Mouse (Mus musculus): ENCODE measurements around the gene Fam155a. TPM values are rescaled to one million over a fixed set of nuclear protein-coding genes. Genes with fewer than 3 reads are reported as not detected.

Fam155a gene
- polyA plus RNA-seq, 1 experiment from 2014 or later = 28.8 TPM

- H3K4me1 ChIP-seq = peaks cover 17% of the 10 kb centered on the region
- H3K9ac ChIP-seq (replicated peaks) = no peak overlapping the region
- WGBS = 41% methylated on average over 6 of the region's 6 CpGs
- H3K4me3 ChIP-seq (replicated peaks) = no peak overlapping the region
- 0 out of 2 replicates have a peak overlapping the region, but pooled peaks have one; percentile 5 for H3K4me2 ChIP-seq
- no peaks in the 10 kb centered on the region for H3K9me3 ChIP-seq (replicated peaks)
- 0 out of 2 replicates have a peak, but pooled peaks have one; percentile 30 for ATAC-seq (ENCODE audit: low FRiP score)
- H3K27me3 ChIP-seq (replicated peaks) = no peaks in the 10 kb centered on the region
- peak overlapping the region; percentile 38; the same call in 1 of the 2 replicates for H3K27ac ChIP-seq (replicated peaks)
- no peaks in the 10 kb centered on the region for H3K36me3 ChIP-seq
These were observed 223.9 kb downstream of the Fam155a start for GRCm38 (mm10) chr8:9546919-9547557.

GRCm38 (mm10) chr8:9546429-9546828 is 224.5 kb downstream of the Fam155a start:
- H3K27ac ChIP-seq (replicated peaks) = 0 out of 2 replicates have a peak overlapping the region, but pooled peaks have one; percentile 38
- H3K9ac ChIP-seq (replicated peaks) = no peak overlapping the region
- H3K27me3 ChIP-seq (replicated peaks) = no peaks in the 10 kb centered on the region
- no peak overlapping the region for H3K4me3 ChIP-seq (replicated peaks)
- ATAC-seq (ENCODE audit: low FRiP score) = no peak
- no peak overlapping the region for H3K4me2 ChIP-seq
- 74% methylated on average over 6 of the region's 6 CpGs for WGBS
- no peaks in the 10 kb centered on the region for H3K36me3 ChIP-seq
- no peaks in the 10 kb centered on the region for H3K9me3 ChIP-seq (replicated peaks)
- peaks cover 17% of the 10 kb centered on the region for H3K4me1 ChIP-seq

GRCm38 (mm10) chr8:9545665-9546064 is 225.3 kb downstream of the Fam155a start:
- Histone ChIP-seq H3K9me3 (replicated peaks) (no peaks in the 10 kb centered on the region), H3K4me3 (replicated peaks) (no peak overlapping the region), H3K4me1 (peaks cover 17% of the 10 kb centered on the region), H3K4me2 (no peak overlapping the region), H3K27ac (replicated peaks) (no peak overlapping the region), H3K9ac (replicated peaks) (no peak overlapping the region), H3K36me3 (no peaks in the 10 kb centered on the region), H3K27me3 (replicated peaks) (no peaks in the 10 kb centered on the region)
- no peak for ATAC-seq (ENCODE audit: low FRiP score)
- 74% methylated on average over 2 of the region's 2 CpGs for WGBS

- Histone ChIP-seq H3K4me2 (no peak overlapping the region), H3K36me3 (no peaks in the 10 kb centered on the region), H3K4me1 (no peaks in the 10 kb centered on the region), H3K4me3 (replicated peaks) (no peak overlapping the region), H3K9ac (replicated peaks) (no peak overlapping the region), H3K27me3 (replicated peaks) (no peaks in the 10 kb centered on the region), H3K27ac (replicated peaks) (no peak overlapping the region), H3K9me3 (replicated peaks) (no peaks in the 10 kb centered on the region)
- 64% methylated on average over 5 of the region's 5 CpGs for WGBS
- no peak; the same call in 1 of the 2 replicates for ATAC-seq (ENCODE audit: low FRiP score)
These were observed 235.1 kb downstream of the Fam155a start for GRCm38 (mm10) chr8:9535730-9536372.

GRCm38 (mm10) chr8:9526515-9526914 is 244.4 kb downstream of the Fam155a start:
- Histone ChIP-seq H3K4me1 (peaks cover 10% of the 10 kb centered on the region; the same call in 1 of the 2 replicates), H3K27ac (replicated peaks) (no peak overlapping the region), H3K36me3 (no peaks in the 10 kb centered on the region), H3K9me3 (replicated peaks) (no peaks in the 10 kb centered on the region), H3K9ac (replicated peaks) (no peak overlapping the region), H3K27me3 (replicated peaks) (no peaks in the 10 kb centered on the region), H3K4me2 (no peak overlapping the region), H3K4me3 (replicated peaks) (no peak overlapping the region)
- WGBS = 53% methylated on average over 3 of the region's 3 CpGs
- no peak for ATAC-seq (ENCODE audit: low FRiP score)

GRCm38 (mm10) chr8:9521577-9521976 is 249.4 kb downstream of the Fam155a start:
- H3K27me3 ChIP-seq (replicated peaks) = no peaks in the 10 kb centered on the region
- no peak overlapping the region for H3K4me3 ChIP-seq (replicated peaks)
- no peak overlapping the region for H3K27ac ChIP-seq (replicated peaks)
- H3K4me2 ChIP-seq = no peak overlapping the region
- no peak; the same call in 1 of the 2 replicates for ATAC-seq (ENCODE audit: low FRiP score)
- H3K9ac ChIP-seq (replicated peaks) = no peak overlapping the region
- no peaks in the 10 kb centered on the region for H3K9me3 ChIP-seq (replicated peaks)
- WGBS = 56% methylated on average over 2 of the region's 2 CpGs
- peaks cover 8% of the 10 kb centered on the region; the same call in 1 of the 2 replicates for H3K4me1 ChIP-seq
- H3K36me3 ChIP-seq = no peaks in the 10 kb centered on the region

GRCm38 (mm10) chr8:9500751-9501150 is 270.2 kb downstream of the Fam155a start:
- Histone ChIP-seq H3K27ac (replicated peaks) (no peak overlapping the region), H3K4me2 (no peak overlapping the region), H3K27me3 (replicated peaks) (no peaks in the 10 kb centered on the region), H3K4me1 (no peaks in the 10 kb centered on the region), H3K4me3 (replicated peaks) (no peak overlapping the region), H3K36me3 (no peaks in the 10 kb centered on the region), H3K9ac (replicated peaks) (no peak overlapping the region), H3K9me3 (replicated peaks) (no peaks in the 10 kb centered on the region)
- WGBS = 55% methylated on average over 6 of the region's 6 CpGs
- no peak for ATAC-seq (ENCODE audit: low FRiP score)

GRCm38 (mm10) chr8:9494225-9494598 is 276.7 kb downstream of the Fam155a start:
- Histone ChIP-seq H3K4me2 (0 out of 2 replicates have a peak overlapping the region, but pooled peaks have one; percentile 15), H3K4me3 (replicated peaks) (no peak overlapping the region), H3K4me1 (peaks cover 12% of the 10 kb centered on the region), H3K27ac (replicated peaks) (peak overlapping the region; percentile 45), H3K27me3 (replicated peaks) (no peaks in the 10 kb centered on the region), H3K9ac (replicated peaks) (no peak overlapping the region), H3K9me3 (replicated peaks) (no peaks in the 10 kb centered on the region), H3K36me3 (no peaks in the 10 kb centered on the region)
- ATAC-seq (ENCODE audit: low FRiP score) = no peak
- 6% methylated on average over 1 of the region's 1 CpGs for WGBS

- WGBS = 21% methylated on average over 8 of the region's 8 CpGs
- 0 out of 2 replicates have a peak overlapping the region, but pooled peaks have one; percentile 15 for H3K4me2 ChIP-seq
- H3K27ac ChIP-seq (replicated peaks) = peak overlapping the region; percentile 45
These were observed 277.3 kb downstream of the Fam155a start for GRCm38 (mm10) chr8:9493557-9494224.

GRCm38 (mm10) chr8:9482565-9482964 is 288.4 kb downstream of the Fam155a start:
- H3K9ac ChIP-seq (replicated peaks) = no peak overlapping the region
- WGBS = 60% methylated on average over 5 of the region's 5 CpGs
- no peak overlapping the region for H3K4me3 ChIP-seq (replicated peaks)
- no peaks in the 10 kb centered on the region for H3K36me3 ChIP-seq
- ATAC-seq (ENCODE audit: low FRiP score) = 0 out of 2 replicates have a peak, but pooled peaks have one; percentile 53
- H3K4me1 ChIP-seq = peaks cover 3% of the 10 kb centered on the region; the same call in 1 of the 2 replicates
- H3K27me3 ChIP-seq (replicated peaks) = no peaks in the 10 kb centered on the region
- H3K27ac ChIP-seq (replicated peaks) = no peak overlapping the region
- H3K4me2 ChIP-seq = no peak overlapping the region
- H3K9me3 ChIP-seq (replicated peaks) = no peaks in the 10 kb centered on the region

More at GRCm38 (mm10) chr8:9493557-9494224, 277.3 kb downstream of the Fam155a start:
- H3K4me3 ChIP-seq (replicated peaks) = no peak overlapping the region
- H3K9me3 ChIP-seq (replicated peaks) = no peaks in the 10 kb centered on the region
- H3K36me3 ChIP-seq = no peaks in the 10 kb centered on the region
- no peaks in the 10 kb centered on the region for H3K27me3 ChIP-seq (replicated peaks)
- no peak overlapping the region for H3K9ac ChIP-seq (replicated peaks)
- ATAC-seq (ENCODE audit: low FRiP score) = peak; percentile 76; the same call in 1 of the 2 replicates
- peaks cover 12% of the 10 kb centered on the region for H3K4me1 ChIP-seq

GRCm38 (mm10) chr8:9471290-9471689 is 299.7 kb downstream of the Fam155a start:
- no peaks in the 10 kb centered on the region for H3K9me3 ChIP-seq (replicated peaks)
- no peaks in the 10 kb centered on the region for H3K36me3 ChIP-seq
- H3K9ac ChIP-seq (replicated peaks) = no peak overlapping the region
- 53% methylated on average over 5 of the region's 5 CpGs for WGBS
- H3K4me1 ChIP-seq = peaks cover 5% of the 10 kb centered on the region
- no peak overlapping the region for H3K4me2 ChIP-seq
- H3K27ac ChIP-seq (replicated peaks) = no peak overlapping the region
- no peak for ATAC-seq (ENCODE audit: low FRiP score)
- no peaks in the 10 kb centered on the region for H3K27me3 ChIP-seq (replicated peaks)
- no peak overlapping the region for H3K4me3 ChIP-seq (replicated peaks)

Measured in neural tube, embryonic 15.5 days (tissue).